Mouse (Mus musculus) stomach, embryonic 14.5 days (tissue): ENCODE results near the gene Ctnna3. TPM values are rescaled to one million over a fixed set of nuclear protein-coding genes. Genes with fewer than 3 reads are reported as not detected.

ENCODE experiments used
- ATAC-seq: fragments of 200-750 bp; cut with Nextera tagmentation; 2 replicates; pipeline ENCODE4 v1.8.0; 2017; ENCODE audit warnings: low read depth, moderate TSS enrichment; ENCODE audit not compliant: insufficient number of reproducible peaks, insufficient read depth, low FRiP score
- H3K27ac ChIP-seq: fragments of 300-500 bp; sonication (generic); 2 replicates; pipeline ENCODE4 v1.5.1; 2014; ENCODE audit warnings: mild to moderate bottlenecking, low read length, moderate library complexity, mixed read lengths
- H3K27me3 ChIP-seq: fragments of 300-500 bp; sonication (generic); 2 replicates; pipeline ENCODE4 v1.6.1; 2014; ENCODE audit warnings: low read length, control low read depth, mixed read lengths; ENCODE audit not compliant: control insufficient read depth, insufficient read depth
- H3K36me3 ChIP-seq: fragments of 300-500 bp; sonication (generic); 2 replicates; pipeline ENCODE4 v1.6.1; 2014; ENCODE audit warnings: mild to moderate bottlenecking, control low read depth, low read length, moderate library complexity, mixed read lengths; ENCODE audit not compliant: control insufficient read depth, insufficient read depth
- H3K4me1 ChIP-seq: fragments of 300-500 bp; sonication (generic); 2 replicates; pipeline ENCODE4 v1.6.1; 2014; ENCODE audit warnings: low read length, control low read depth, mixed read lengths; ENCODE audit not compliant: control insufficient read depth, insufficient read depth
- H3K4me2 ChIP-seq: fragments of 300-500 bp; sonication (generic); replicated peaks from 2 replicates; pipeline ENCODE4 v1.6.1; 2014; ENCODE audit warnings: low read depth, low read length, control low read depth
- H3K4me3 ChIP-seq: fragments of 300-500 bp; sonication (generic); 2 replicates; pipeline ENCODE4 v1.5.1; 2014; ENCODE audit warnings: low read depth, low read length, control low read depth
- H3K9ac ChIP-seq: fragments of 300-500 bp; sonication (generic); replicated peaks from 2 replicates; pipeline ENCODE4 v1.6.1; 2014; ENCODE audit warnings: low read depth, mild to moderate bottlenecking, control low read depth, low read length, moderate library complexity, mixed read lengths
- H3K9me3 ChIP-seq: fragments of 300-500 bp; sonication (generic); 2 replicates; pipeline ENCODE4 v1.6.1; 2016; ENCODE audit warnings: low read depth, low read length, control low read depth; ENCODE audit not compliant: control insufficient read depth
- WGBS: fragments of 180-500 bp; shearing (Covaris S2); extraction: QIAGEN DNeasy Blood & Tissue Kit; methylation state at CpG from one replicate; pipeline ENCODE4 v1.1.7; 2014; 5-methylcytosine and 5-hydroxymethylcytosine counted together
- polyA plus RNA-seq: library from polyadenylated mRNA; unstranded; fragments of >200 nt; fragmentation: Nextera tagmentation; extraction: Ambion mirVana; gene quantifications from 2 replicates; pipeline ENCODE4 v1.2.1, GENCODE M21; 2014

The Ctnna3 gene
- polyA plus RNA-seq, 1 experiment from 2014 or later: 0.78 TPM

DNA sequence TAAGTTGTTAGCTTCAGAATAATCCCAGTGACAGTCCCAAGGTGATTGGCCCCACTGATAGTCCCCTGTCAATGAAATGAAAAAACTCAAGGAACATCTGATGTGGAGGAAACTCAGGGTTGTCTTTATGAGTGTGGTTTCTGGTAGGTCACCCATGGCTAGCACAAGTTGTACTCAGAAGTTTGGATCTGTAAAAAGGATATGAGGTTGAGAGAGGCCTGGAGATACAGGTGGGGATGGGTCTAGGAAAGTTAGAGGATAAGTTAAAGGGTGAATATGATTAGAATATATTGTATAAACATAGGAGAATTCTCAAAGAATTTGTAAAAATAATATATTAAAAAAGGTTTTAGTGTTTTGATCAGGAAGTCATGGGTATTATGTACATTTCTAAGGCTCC, 497.4 kb downstream of the Ctnna3 start, which contains the start of gene Gm10118:
Gene Gm10118 (minus strand): TSS at position 101 of the 400 bp plus-strand sequence.
- Histone ChIP-seq H3K4me1 (no peaks in the 10 kb centered on the region), H3K36me3 (no peaks in the 10 kb centered on the region), H3K4me3 (no peak within 1 kb of the TSS), H3K27me3 (no peaks in the 10 kb centered on the region), H3K4me2 (no peak within 1 kb of the TSS), H3K9me3 (no peaks in the 10 kb centered on the region), H3K27ac (no peak within 1 kb of the TSS), H3K9ac (no peak within 1 kb of the TSS)
- no peak for ATAC-seq

DNA sequence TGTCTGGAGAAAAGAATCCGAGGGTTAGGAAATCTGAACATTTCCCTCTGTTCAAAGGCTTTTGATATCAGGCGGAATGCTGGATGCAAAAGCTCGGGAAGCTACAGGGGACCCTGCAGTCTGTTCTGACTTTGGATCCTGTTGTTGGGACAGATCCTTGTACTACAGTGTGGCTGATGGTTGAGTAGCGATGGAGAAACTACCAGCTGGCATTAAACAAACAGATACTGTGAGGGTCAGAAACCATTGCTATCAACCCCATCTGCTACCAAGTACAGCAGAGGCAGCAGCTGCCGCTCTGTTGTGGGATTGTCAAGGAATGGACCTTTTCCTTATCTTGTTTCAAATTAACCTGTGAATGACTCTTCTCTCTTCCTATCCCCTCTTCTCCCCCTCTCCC, 504.0 kb downstream of the Ctnna3 start:
- WGBS: 55% methylated on average over 5 of the region's 5 CpGs
- Histone ChIP-seq H3K9me3 (no peaks in the 10 kb centered on the region), H3K36me3 (no peaks in the 10 kb centered on the region), H3K27ac (no peak overlapping the region), H3K9ac (no peak overlapping the region), H3K4me1 (no peaks in the 10 kb centered on the region), H3K27me3 (no peaks in the 10 kb centered on the region), H3K4me2 (no peak overlapping the region), H3K4me3 (no peak overlapping the region)
- ATAC-seq: no peak

DNA sequence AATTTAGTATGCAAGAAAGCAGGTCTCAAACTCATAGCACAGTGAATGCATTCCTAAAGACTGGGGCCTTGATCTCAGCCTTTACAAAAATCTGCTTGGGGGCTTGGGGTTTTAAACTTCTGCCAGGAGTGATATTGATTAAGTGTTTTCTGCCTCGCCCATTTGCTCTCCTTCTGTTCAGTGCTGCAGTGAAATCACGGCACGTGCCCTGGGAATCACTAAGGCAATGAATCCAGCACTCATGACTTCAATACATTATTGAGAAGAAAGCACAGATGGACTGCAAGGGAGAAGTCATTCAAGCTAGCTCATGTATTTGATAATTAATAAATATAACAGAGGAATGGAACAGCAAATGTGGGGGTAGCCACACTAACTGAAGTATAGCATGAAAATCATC, 515.6 kb downstream of the Ctnna3 start:
- WGBS: 40% methylated on average over 3 of the region's 3 CpGs

GRCm38 (mm10) chr10:63947266-63947665, 517.4 kb downstream of the Ctnna3 start:
- H3K9me3 ChIP-seq: no peaks in the 10 kb centered on the region
- no peak for ATAC-seq
- no peak overlapping the region for H3K4me2 ChIP-seq
- no peak overlapping the region for H3K4me3 ChIP-seq
- H3K9ac ChIP-seq: no peak overlapping the region
- no peaks in the 10 kb centered on the region for H3K4me1 ChIP-seq
- H3K36me3 ChIP-seq: no peaks in the 10 kb centered on the region
- WGBS: 81% methylated on average over 4 of the region's 4 CpGs
- no peaks in the 10 kb centered on the region for H3K27me3 ChIP-seq
- H3K27ac ChIP-seq: no peak overlapping the region

More for the DNA sequence above, 515.6 kb downstream of the Ctnna3 start:
- H3K4me2 ChIP-seq: no peak overlapping the region
- no peaks in the 10 kb centered on the region for H3K36me3 ChIP-seq
- no peak overlapping the region for H3K9ac ChIP-seq
- no peaks in the 10 kb centered on the region for H3K27me3 ChIP-seq
- H3K4me3 ChIP-seq: no peak overlapping the region
- no peaks in the 10 kb centered on the region for H3K9me3 ChIP-seq
- H3K4me1 ChIP-seq: no peaks in the 10 kb centered on the region
- no peak for ATAC-seq
- H3K27ac ChIP-seq: no peak overlapping the region

GRCm38 (mm10) chr10:63950867-63951266, 521.0 kb downstream of the Ctnna3 start:
- WGBS: 34% methylated on average over 8 of the region's 8 CpGs
- Histone ChIP-seq H3K27ac (no peak overlapping the region), H3K4me2 (no peak overlapping the region), H3K36me3 (no peaks in the 10 kb centered on the region), H3K27me3 (no peaks in the 10 kb centered on the region), H3K9me3 (no peaks in the 10 kb centered on the region), H3K4me1 (no peaks in the 10 kb centered on the region), H3K9ac (no peak overlapping the region), H3K4me3 (no peak overlapping the region)
- ATAC-seq: no peak; the same call in 1 of the 2 replicates

- 77% methylated on average over 1 of the region's 1 CpGs for WGBS
- Histone ChIP-seq H3K36me3 (no peaks in the 10 kb centered on the region), H3K9me3 (no peaks in the 10 kb centered on the region), H3K4me3 (no peak overlapping the region), H3K4me2 (no peak overlapping the region), H3K27me3 (no peaks in the 10 kb centered on the region), H3K9ac (no peak overlapping the region), H3K4me1 (no peaks in the 10 kb centered on the region), H3K27ac (no peak overlapping the region)
- no peak for ATAC-seq
Measured at GRCm38 (mm10) chr10:63951481-63951880, 521.6 kb downstream of the Ctnna3 start.

- Histone ChIP-seq H3K4me3 (no peak overlapping the region), H3K27me3 (no peaks in the 10 kb centered on the region), H3K9ac (no peak overlapping the region), H3K9me3 (no peaks in the 10 kb centered on the region), H3K36me3 (no peaks in the 10 kb centered on the region), H3K4me2 (no peak overlapping the region), H3K4me1 (no peaks in the 10 kb centered on the region), H3K27ac (no peak overlapping the region)
- 0 out of 2 replicates have a peak, but pooled peaks have one; percentile 23 for ATAC-seq
- 23% methylated on average over 6 of the region's 7 CpGs for WGBS
Measured at GRCm38 (mm10) chr10:63954308-63954930, 524.5 kb downstream of the Ctnna3 start.

GRCm38 (mm10) chr10:63972300-63972699, 542.4 kb downstream of the Ctnna3 start:
- Histone ChIP-seq H3K9ac (no peak overlapping the region), H3K27me3 (no peaks in the 10 kb centered on the region), H3K4me2 (no peak overlapping the region), H3K4me1 (no peaks in the 10 kb centered on the region), H3K9me3 (no peaks in the 10 kb centered on the region), H3K4me3 (no peak overlapping the region), H3K27ac (no peak overlapping the region), H3K36me3 (no peaks in the 10 kb centered on the region)
- ATAC-seq: no peak
- 85% methylated on average over 2 of the region's 2 CpGs for WGBS

DNA sequence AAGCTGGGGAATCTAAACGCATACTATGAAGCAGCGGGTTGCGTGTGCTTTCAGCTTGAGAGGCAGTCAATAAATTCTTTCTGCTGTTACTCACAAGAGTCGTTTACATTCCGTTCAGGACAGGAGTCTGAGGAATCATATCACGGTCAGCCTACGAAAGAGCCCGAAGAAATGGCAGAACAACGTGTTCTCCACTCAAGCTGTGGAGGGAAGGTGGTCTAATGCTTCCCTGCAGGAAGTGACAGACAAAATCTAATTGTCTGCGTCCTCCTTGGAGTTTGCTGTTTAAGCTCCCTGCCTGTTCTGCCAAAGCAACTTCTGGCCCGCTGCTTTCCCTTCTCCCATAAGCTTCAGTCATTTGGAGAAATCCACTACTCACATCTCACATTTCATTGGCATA, 548.2 kb downstream of the Ctnna3 start:
- H3K4me1 ChIP-seq: no peaks in the 10 kb centered on the region
- H3K9ac ChIP-seq: no peak overlapping the region; the same call in 1 of the 2 replicates
- no peak overlapping the region for H3K27ac ChIP-seq
- no peak overlapping the region for H3K4me3 ChIP-seq
- H3K4me2 ChIP-seq: no peak overlapping the region; the same call in 1 of the 2 replicates
- H3K36me3 ChIP-seq: no peaks in the 10 kb centered on the region
- 12% methylated on average over 11 of the region's 11 CpGs for WGBS
- H3K27me3 ChIP-seq: no peaks in the 10 kb centered on the region
- no peaks in the 10 kb centered on the region for H3K9me3 ChIP-seq
- no peak for ATAC-seq
